Mouse (Mus musculus) neural tube, embryonic 12.5 days (tissue): Measurements from ENCODE around the gene Dmrt3. TPM values are rescaled to one million over a fixed set of nuclear protein-coding genes. Genes with fewer than 3 reads are reported as not detected.

Experiments used
- ATAC-seq: fragments of 200-750 bp; cut with Nextera tagmentation; 2 replicates; pipeline ENCODE4 v1.8.0; 2017; ENCODE audit warnings: low read depth, mild to moderate bottlenecking, moderate TSS enrichment, moderate library complexity; ENCODE audit not compliant: low FRiP score
- H3K27ac ChIP-seq: fragments of 300-500 bp; sonication (generic); 2 replicates; pipeline ENCODE4 v1.5.1; 2016
- H3K27me3 ChIP-seq: fragments of 300-500 bp; sonication (generic); replicated peaks from 2 replicates; pipeline ENCODE4 v1.6.1; 2016; ENCODE audit warnings: mild to moderate bottlenecking
- H3K36me3 ChIP-seq: fragments of 300-500 bp; sonication (generic); 2 replicates; pipeline ENCODE4 v1.6.1; 2016; ENCODE audit warnings: mild to moderate bottlenecking
- H3K4me1 ChIP-seq: fragments of 300-500 bp; sonication (generic); 2 replicates; pipeline ENCODE4 v1.6.1; 2016
- H3K4me2 ChIP-seq: fragments of 300-500 bp; sonication (generic); replicated peaks from 2 replicates; pipeline ENCODE4 v1.6.1; 2016; ENCODE audit warnings: mild to moderate bottlenecking
- H3K4me3 ChIP-seq: fragments of 300-500 bp; sonication (generic); 2 replicates; pipeline ENCODE4 v1.5.1; 2016
- H3K9ac ChIP-seq: fragments of 300-500 bp; sonication (generic); 2 replicates; pipeline ENCODE4 v1.6.1; 2016; ENCODE audit warnings: mild to moderate bottlenecking
- H3K9me3 ChIP-seq: fragments of 300-500 bp; sonication (generic); 2 replicates; pipeline ENCODE4 v1.6.1; 2016; ENCODE audit warnings: mild to moderate bottlenecking
- WGBS: fragments of 180-500 bp; shearing (Covaris S2); methylation state at CpG from one replicate; pipeline ENCODE4 v1.1.7; 2016; 5-methylcytosine and 5-hydroxymethylcytosine counted together
- polyA plus RNA-seq: library from polyadenylated mRNA; unstranded; fragments of >200 nt; fragmentation: Nextera tagmentation; extraction: Ambion mirVana; gene quantifications from 2 replicates; pipeline ENCODE4 v1.2.1, GENCODE M21; 2016

The Dmrt3 gene
- polyA plus RNA-seq: 3.7 and 3.9 TPM in 2 replicates

DNA sequence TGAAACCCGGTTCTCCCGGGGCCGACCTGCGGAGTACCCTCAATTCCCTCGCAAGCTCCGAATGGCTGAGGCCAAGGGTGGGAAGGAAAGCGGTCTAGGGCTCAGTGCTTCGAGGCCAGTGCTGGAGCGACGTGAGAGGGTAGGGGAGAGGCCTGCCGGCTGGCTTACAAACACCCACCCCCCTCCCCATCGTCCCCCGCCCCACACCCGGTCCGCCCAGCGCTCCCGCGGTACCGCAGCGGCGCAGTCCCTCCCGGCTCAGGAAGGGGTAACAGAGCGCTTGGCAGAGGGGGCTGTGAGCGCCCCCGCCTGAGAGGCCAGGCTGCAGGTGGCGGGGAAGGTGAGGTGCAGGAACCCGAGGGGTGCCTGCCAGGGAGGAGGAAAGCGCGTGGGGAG, at the start of gene Dmrt3:
Dmrt3 (plus strand) TSS at position 287 of the 396 bp plus-strand sequence.
- no peak for ATAC-seq
- Histone ChIP-seq H3K9me3 (no peaks in the 10 kb centered on the region), H3K36me3 (no peaks in the 10 kb centered on the region), H3K4me1 (peaks cover 25% of the 10 kb centered on the region), H3K27me3 (peaks cover 98% of the 10 kb centered on the region), H3K4me3 (peak within 1 kb of the TSS; percentile 29), H3K27ac (no peak within 1 kb of the TSS), H3K4me2 (peak within 1 kb of the TSS; percentile 54), H3K9ac (peak within 1 kb of the TSS; percentile 38; the same call in 1 of the 2 replicates)
- WGBS: 0% methylated on average over 26 of the region's 29 CpGs

DNA sequence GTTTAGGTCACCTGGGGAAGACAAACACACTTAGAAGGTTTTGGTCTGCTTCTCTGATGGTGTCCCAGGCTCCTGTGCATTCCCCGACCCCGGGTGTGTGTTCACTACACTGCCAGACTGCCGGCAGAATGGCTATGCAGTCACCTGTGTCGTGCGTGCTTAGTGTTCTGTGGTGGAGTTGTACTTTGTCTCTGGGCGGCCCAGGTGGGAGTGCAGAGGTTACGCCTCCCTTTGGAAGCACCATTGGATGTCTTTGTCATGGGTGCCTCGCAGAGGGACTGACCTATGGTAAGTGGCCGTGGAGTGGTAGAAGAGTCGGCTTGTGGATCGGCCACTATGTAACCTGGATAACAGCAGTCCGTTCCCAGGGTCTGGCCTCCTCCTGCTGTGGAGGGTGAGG, 45.7 kb upstream of the Dmrt3 start:
- Histone ChIP-seq H3K4me2 (no peak overlapping the region), H3K27ac (no peak overlapping the region), H3K36me3 (no peaks in the 10 kb centered on the region), H3K27me3 (peaks cover 16% of the 10 kb centered on the region), H3K4me1 (no peaks in the 10 kb centered on the region), H3K9ac (no peak overlapping the region), H3K4me3 (no peak overlapping the region), H3K9me3 (0 out of 2 replicates have a peak, but pooled peaks cover 9% of the 10 kb centered on the region)
- no peak for ATAC-seq
- 52% methylated on average over 12 of the region's 12 CpGs for WGBS

DNA sequence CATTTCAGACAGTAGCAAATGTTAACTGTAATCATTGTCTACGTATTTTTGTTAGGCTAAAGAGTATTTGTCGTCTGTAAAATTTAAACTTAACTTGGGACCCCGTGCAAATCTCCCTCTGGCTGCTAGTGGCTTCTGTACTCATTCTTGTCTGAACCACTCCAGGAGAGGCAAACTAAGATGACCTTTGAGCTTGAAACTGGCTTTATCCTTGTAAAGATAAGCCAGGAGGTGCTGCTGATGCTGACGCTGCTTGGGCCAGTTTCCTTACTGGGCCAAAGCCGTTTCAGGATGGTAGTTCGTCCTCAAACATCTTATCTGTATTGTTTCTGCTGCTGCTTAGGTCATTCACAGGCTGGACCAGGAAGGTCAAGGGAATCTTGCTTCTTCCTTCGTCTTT, 40.3 kb upstream of the Dmrt3 start:
- H3K4me1 ChIP-seq: peaks cover under 1% of the 10 kb centered on the region; the same call in 1 of the 2 replicates
- no peaks in the 10 kb centered on the region for H3K36me3 ChIP-seq
- peaks cover 29% of the 10 kb centered on the region for H3K27me3 ChIP-seq
- H3K4me3 ChIP-seq: no peak overlapping the region
- no peaks in the 10 kb centered on the region for H3K9me3 ChIP-seq
- ATAC-seq: no peak
- no peak overlapping the region for H3K4me2 ChIP-seq
- WGBS: 86% methylated on average over 7 of the region's 7 CpGs
- no peak overlapping the region for H3K9ac ChIP-seq
- no peak overlapping the region for H3K27ac ChIP-seq

DNA sequence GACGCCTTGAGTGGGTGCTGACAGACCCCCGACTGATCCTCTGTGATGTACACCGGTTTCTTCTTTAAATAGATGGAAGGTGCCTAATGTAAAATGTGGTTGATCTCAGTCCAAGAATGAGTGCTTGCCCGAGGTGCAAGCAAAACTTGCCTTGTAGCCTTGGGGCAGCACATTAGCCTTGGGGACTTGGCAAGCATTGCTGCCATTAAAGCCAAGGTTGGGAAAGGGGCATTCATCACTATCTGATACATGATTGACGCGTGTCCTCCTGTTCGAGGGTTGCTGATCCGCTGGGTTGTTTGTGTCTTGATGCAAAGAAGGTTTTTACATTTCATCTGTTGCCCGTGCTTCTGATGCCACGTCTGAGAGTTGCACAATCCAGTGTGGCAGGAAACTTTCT, 35.7 kb upstream of the Dmrt3 start:
- peaks cover 3% of the 10 kb centered on the region; the same call in 1 of the 2 replicates for H3K4me1 ChIP-seq
- H3K27ac ChIP-seq: no peak overlapping the region
- no peak for ATAC-seq
- WGBS: 55% methylated on average over 10 of the region's 10 CpGs
- H3K4me3 ChIP-seq: no peak overlapping the region
- peaks cover 36% of the 10 kb centered on the region for H3K27me3 ChIP-seq
- 0 out of 2 replicates have a peak, but pooled peaks cover 3% of the 10 kb centered on the region for H3K9me3 ChIP-seq
- no peak overlapping the region for H3K9ac ChIP-seq
- H3K4me2 ChIP-seq: no peak overlapping the region
- no peaks in the 10 kb centered on the region for H3K36me3 ChIP-seq

DNA sequence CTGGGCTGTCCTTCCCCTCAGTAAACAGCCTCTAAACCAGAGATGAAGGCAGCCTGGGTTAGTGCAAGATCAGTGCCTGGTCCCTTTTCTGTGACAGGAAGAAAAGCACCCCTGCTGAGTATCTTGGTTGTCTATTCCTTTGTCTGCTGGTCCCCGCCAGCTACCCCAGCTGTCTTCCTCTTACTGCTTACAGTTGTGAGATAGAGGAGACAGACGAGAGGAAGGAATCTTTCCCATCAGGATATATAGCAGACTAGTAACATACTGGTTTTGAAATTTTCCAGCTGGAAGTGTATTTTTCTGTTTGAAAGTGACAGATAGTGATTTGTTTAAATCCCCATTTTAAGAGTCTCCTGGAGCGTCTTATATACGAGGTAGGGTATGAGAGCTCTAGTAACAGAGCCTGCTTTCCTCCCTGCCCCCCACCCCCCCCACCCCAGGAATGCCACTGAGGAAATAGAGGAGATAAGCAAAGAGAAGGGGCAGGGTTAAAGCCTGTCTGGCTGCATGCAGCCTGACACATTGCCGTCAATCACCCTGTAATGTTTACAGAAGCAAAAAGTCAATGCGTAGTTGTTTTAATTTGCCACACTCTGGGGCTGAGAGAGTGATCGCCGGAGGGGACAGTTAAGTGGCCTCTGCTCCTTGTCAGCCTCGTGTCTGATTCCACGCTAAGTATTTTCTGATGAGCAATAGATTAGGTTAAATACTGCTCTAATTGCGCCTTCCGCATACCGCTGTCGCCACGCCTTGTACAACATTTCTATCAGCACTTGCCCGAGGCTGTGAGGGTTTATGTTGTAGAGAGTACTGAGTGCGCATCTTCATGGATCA, 34.9 kb upstream of the Dmrt3 start:
- peaks cover 3% of the 10 kb centered on the region; the same call in 1 of the 2 replicates for H3K4me1 ChIP-seq
- no peak overlapping the region for H3K27ac ChIP-seq
- peak overlapping the region; percentile 32 for H3K4me2 ChIP-seq
- H3K36me3 ChIP-seq: no peaks in the 10 kb centered on the region
- peaks cover 36% of the 10 kb centered on the region for H3K27me3 ChIP-seq
- no peak overlapping the region for H3K9ac ChIP-seq
- 11% methylated on average over 17 of the region's 17 CpGs for WGBS
- H3K4me3 ChIP-seq: no peak overlapping the region
- 0 out of 2 replicates have a peak, but pooled peaks cover 3% of the 10 kb centered on the region for H3K9me3 ChIP-seq
- peak; percentile 77 for ATAC-seq

DNA sequence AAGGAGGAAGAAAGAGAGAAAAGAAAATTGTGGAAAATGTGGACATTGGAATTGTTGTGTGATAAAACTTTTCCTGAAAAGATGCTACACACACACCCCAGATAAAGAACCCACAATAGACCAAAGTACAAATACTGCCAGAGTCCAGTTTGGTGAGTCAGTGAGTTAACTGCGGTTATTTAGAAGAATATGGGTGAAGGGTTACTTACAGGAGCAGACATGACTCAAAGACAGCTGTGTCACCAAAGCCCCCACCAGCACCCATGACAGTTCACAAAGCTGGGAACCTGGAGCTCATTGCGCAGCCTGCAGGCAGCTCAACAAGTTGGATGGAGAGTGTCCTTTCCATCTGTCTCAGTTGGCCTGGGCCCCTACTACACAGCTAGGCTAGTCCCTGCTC, 31.7 kb upstream of the Dmrt3 start:
- Histone ChIP-seq H3K27me3 (peaks cover 17% of the 10 kb centered on the region), H3K36me3 (no peaks in the 10 kb centered on the region)
- WGBS: 98% methylated on average over 2 of the region's 2 CpGs

DNA sequence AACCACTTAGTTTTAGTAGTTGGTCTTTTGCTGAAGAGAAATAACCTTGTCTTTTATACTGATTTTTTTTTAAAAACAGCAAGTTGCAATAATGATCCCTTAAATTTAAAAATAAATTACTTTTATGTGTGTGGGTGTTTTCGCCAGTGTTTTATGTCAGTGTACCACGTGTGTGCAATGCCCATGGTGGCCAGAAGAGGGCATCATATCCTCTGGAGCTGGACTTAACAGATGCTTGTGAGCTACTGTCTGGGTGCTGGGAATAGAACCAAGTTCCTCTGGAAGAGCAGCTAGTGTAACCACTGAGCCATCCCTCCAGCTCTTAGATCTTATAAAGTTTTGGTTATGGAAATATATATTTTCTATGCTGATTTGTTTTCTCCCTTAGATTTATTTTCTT, 30.7 kb upstream of the Dmrt3 start:
- Histone ChIP-seq H3K9me3 (0 out of 2 replicates have a peak, but pooled peaks cover 3% of the 10 kb centered on the region), H3K4me3 (no peak overlapping the region), H3K36me3 (no peaks in the 10 kb centered on the region), H3K27ac (no peak overlapping the region), H3K4me1 (peaks cover 3% of the 10 kb centered on the region; the same call in 1 of the 2 replicates), H3K4me2 (no peak overlapping the region), H3K9ac (no peak overlapping the region), H3K27me3 (peaks cover 10% of the 10 kb centered on the region; the same call in 1 of the 2 replicates)
- WGBS: 90% methylated on average over 2 of the region's 2 CpGs
- ATAC-seq: no peak

More for the DNA sequence above, 31.7 kb upstream of the Dmrt3 start:
- peaks cover 3% of the 10 kb centered on the region; the same call in 1 of the 2 replicates for H3K4me1 ChIP-seq
- H3K4me2 ChIP-seq: no peak overlapping the region
- H3K4me3 ChIP-seq: no peak overlapping the region
- H3K9me3 ChIP-seq: 0 out of 2 replicates have a peak, but pooled peaks cover 3% of the 10 kb centered on the region
- H3K27ac ChIP-seq: no peak overlapping the region
- no peak for ATAC-seq
- H3K9ac ChIP-seq: no peak overlapping the region

DNA sequence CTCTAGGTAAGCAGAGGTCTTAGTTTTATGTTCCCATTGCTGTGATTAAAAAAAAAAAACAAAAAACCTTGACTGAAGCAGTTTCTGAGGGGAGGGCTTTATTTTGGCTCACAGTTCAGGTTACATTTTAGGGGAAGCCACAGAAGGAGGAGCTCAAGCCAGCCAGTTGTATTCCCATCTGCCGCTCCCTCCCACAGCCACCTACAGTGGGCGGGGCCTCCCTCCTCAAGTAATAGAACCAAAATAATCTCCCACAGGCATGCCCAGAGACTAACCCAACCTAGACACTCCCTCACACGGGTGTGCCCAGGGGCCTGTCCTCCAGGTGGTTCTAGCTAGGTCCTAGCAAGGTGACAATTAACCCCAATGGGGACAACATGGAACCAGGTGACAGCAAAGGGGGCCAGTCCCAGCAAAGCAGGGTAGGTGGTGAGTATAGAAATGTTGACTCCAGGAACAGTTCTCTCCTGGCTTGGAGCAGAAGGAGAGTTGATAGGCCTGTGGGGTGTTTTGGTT, 12.3 kb upstream of the Dmrt3 start:
- Histone ChIP-seq H3K4me1 (no peaks in the 10 kb centered on the region), H3K4me3 (no peak overlapping the region), H3K9ac (no peak overlapping the region), H3K36me3 (no peaks in the 10 kb centered on the region), H3K9me3 (no peaks in the 10 kb centered on the region), H3K4me2 (no peak overlapping the region), H3K27me3 (peaks cover 59% of the 10 kb centered on the region), H3K27ac (no peak overlapping the region)
- ATAC-seq: no peak
- 75% methylated on average over 3 of the region's 3 CpGs for WGBS

DNA sequence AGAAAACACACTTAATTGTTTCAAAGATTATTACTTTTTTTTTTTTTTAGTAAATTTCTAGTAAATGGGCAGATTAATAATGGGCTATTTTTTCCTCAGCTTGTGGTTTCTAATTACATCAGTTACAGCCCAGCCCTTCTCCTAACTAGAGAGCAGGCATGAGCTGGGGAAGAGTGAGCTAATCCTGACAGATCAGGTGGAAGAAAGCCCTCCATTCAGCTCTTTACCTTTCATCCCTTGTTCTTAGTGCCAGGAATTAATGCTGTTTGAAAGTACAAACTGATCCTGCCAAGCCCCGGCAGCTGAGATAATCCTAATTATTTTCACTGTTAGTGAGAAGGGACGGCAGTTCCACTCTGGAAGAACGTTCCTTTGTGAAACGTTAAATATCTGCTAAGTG, 11.5 kb upstream of the Dmrt3 start:
- H3K27me3 ChIP-seq: peaks cover 67% of the 10 kb centered on the region
- no peak for ATAC-seq
- no peak overlapping the region for H3K9ac ChIP-seq
- no peak overlapping the region for H3K4me2 ChIP-seq
- no peaks in the 10 kb centered on the region for H3K36me3 ChIP-seq
- 30% methylated on average over 4 of the region's 4 CpGs for WGBS
- H3K9me3 ChIP-seq: no peaks in the 10 kb centered on the region
- no peak overlapping the region for H3K27ac ChIP-seq
- H3K4me3 ChIP-seq: no peak overlapping the region
- no peaks in the 10 kb centered on the region for H3K4me1 ChIP-seq

DNA sequence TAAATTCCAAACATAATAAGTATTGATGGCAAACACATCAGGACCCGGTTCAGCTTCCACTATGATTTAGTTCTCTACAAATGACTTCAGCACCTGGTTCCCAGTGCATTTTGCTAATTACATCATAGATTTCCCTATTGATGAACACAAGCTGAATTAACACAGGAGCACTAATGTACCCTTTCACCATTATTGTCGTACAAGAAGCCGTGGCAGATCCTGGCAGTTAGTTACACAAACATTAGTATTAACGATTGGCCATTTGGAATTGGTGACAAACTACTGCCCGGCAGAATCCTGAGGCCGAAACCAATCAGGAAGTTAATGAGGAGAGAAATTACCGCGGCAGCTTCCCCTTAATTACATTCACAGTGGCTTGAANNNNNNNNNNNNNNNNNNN, 8.1 kb upstream of the Dmrt3 start:
- H3K9me3 ChIP-seq: no peaks in the 10 kb centered on the region
- 3% methylated on average over 8 of the region's 8 CpGs for WGBS

DNA sequence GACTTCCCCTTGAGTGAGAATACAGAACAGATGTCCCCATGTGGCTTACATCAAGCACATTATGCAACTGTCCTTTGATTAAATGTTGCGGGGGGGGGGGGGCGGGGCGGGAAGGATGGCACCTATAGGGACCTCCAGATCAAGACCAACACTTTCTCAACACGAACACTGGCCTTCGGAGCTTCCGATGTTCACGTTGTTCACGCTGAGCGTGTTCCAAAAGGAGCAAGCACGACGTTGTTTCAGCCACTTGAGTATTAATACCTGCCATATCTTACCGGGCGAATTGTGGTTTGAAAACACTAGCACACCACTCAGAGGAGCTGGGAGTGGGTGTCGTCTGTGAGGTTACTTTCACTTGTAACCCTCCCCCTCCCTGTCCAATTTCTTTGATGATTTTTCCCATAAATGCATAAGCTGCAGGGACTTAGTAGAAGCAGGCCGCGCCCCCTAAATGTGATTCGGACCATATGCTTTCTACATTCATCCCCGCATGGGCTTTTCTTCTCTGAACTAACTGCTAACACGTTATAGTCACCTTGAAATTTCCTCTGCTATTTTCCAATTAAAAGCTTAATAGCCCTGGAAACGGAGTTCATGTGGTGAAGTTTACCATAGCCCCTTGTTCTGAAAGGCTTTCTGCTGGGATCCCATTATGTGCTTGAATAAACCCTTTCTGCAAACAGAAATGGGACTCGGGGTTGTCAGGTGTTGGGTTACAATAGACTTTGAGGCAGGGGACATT, 2.5 kb upstream of the Dmrt3 start:
- Histone ChIP-seq H3K4me3 (0 out of 2 replicates have a peak overlapping the region, but pooled peaks have one; percentile 3), H3K27ac (no peak overlapping the region), H3K4me2 (no peak overlapping the region), H3K27me3 (peaks cover 97% of the 10 kb centered on the region), H3K36me3 (no peaks in the 10 kb centered on the region), H3K9me3 (no peaks in the 10 kb centered on the region), H3K4me1 (peaks cover 25% of the 10 kb centered on the region), H3K9ac (no peak overlapping the region)
- ATAC-seq: no peak
- under 1% methylated on average over 21 of the region's 21 CpGs for WGBS

More for the DNA sequence above, 8.1 kb upstream of the Dmrt3 start:
- Histone ChIP-seq H3K27me3 (peaks cover 90% of the 10 kb centered on the region), H3K27ac (no peak overlapping the region), H3K9ac (no peak overlapping the region), H3K4me2 (no peak overlapping the region), H3K4me1 (peaks cover 5% of the 10 kb centered on the region; the same call in 1 of the 2 replicates), H3K36me3 (no peaks in the 10 kb centered on the region), H3K4me3 (no peak overlapping the region)
- ATAC-seq: no peak

DNA sequence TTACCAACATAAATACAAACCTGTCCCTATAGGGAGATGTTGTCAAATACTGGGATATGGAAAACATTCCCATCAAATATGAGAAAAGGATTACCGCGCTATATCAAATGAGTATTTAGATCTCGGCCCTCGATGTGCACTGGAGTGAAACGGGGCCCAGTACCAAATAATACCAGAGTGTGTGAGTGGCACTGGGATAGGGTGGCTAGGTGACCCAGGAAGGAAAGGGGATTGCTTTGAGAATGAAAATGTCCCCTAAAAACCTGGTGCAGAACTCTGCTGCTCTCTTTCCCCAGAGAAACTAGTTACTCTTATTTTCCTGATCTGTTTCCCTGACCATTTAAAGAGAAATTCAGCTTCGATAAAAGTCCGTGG, 1.9 kb upstream of the Dmrt3 start:
- no peak overlapping the region for H3K4me3 ChIP-seq
- WGBS: 2% methylated on average over 7 of the region's 7 CpGs
- peaks cover 97% of the 10 kb centered on the region for H3K27me3 ChIP-seq
- H3K9me3 ChIP-seq: no peaks in the 10 kb centered on the region
- H3K4me2 ChIP-seq: no peak overlapping the region
- peaks cover 25% of the 10 kb centered on the region for H3K4me1 ChIP-seq
- no peaks in the 10 kb centered on the region for H3K36me3 ChIP-seq
- H3K9ac ChIP-seq: no peak overlapping the region
- ATAC-seq: no peak
- no peak overlapping the region for H3K27ac ChIP-seq
